Mouse (Mus musculus): Measurements from ENCODE around the gene Fez2. TPM values are rescaled to one million over a fixed set of nuclear protein-coding genes. Genes with fewer than 3 reads are reported as not detected.

Gene Fez2
- total RNA-seq, 2 experiments from 2014 or later: 34.9 to 36.0 TPM

DNA sequence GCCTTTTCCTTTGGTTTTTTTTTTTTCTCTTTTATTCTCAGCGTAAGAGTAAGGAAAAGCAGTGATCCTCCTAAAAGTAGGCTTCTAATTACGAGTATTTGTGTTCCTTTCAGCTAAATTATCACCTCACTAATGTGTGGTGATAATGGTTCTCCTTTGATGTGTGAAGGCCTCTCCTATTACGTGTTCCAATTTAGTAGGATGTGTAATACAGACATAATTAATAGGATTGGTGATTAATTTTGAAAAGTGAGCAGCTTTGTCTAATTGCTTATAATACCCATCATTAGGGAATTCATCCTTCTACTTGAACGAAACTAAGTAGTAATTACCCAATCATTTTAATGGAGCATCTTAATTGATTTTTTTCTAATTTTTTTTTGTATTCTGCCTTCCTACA, 60.2 kb downstream of the Fez2 start:
- TF ChIP-seq CTCF (IDR thresholded peaks at IDR 0.05): no peak
- DNase-seq (ENCODE audit: extremely low spot score in 1 of 2, low spot score in 2 of 2): no peak
- Histone ChIP-seq H3K4me3 (no peak overlapping the region), H3K27ac (no peak overlapping the region)
- intact Hi-C loops (cut with DNase I): no loop called here

DNA sequence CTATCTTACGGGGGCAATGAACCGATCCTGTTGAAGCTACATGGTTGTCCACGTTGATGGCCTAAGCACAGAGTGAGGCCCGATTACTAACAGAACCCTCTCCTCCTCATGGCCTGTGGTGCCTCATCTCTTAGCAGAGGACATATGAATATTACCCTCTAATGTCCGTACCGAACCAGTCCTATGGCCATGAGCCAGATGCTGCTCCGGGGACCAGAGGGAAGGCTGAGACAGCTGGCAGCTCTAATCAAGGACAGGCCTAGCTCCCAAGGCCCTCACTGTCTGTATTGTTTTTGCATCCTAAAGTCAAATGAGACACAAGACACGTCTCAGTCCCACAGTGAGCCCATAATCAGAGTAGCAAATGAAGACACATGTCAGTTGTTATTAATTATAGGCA, 62.3 kb downstream of the Fez2 start:
- no peak for DNase-seq (ENCODE audit: extremely low spot score in 1 of 2, low spot score in 2 of 2)
- no peak overlapping the region for H3K4me3 ChIP-seq
- no peak for TF ChIP-seq CTCF (IDR thresholded peaks at IDR 0.05)
- no peak overlapping the region for H3K27ac ChIP-seq
- intact Hi-C loops (cut with DNase I): no loop called here

DNA sequence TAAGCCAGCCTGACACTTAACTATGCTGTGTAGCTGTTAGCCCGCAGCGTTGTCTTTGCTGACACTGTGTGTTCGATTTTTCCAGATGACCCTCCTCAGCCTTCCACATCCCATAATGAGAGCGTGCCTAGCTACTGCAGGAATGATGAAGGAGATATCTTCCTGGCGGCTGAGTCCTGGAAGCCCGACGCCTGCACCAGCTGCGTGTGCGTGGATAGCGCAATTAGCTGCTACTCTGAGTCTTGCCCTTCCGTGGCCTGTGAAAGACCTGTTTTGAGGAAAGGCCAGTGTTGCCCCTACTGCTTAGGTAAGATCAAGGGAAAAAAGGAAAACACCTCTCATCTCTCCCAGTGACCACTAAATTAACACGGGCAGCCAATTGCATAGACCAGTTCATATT, 63.1 kb downstream of the Fez2 start:
- H3K27ac ChIP-seq: no peak overlapping the region
- TF ChIP-seq CTCF (IDR thresholded peaks at IDR 0.05): no peak
- no peak for DNase-seq (ENCODE audit: extremely low spot score in 1 of 2, low spot score in 2 of 2)
- intact Hi-C loops (cut with DNase I): no loop called here
- H3K4me3 ChIP-seq: no peak overlapping the region

DNA sequence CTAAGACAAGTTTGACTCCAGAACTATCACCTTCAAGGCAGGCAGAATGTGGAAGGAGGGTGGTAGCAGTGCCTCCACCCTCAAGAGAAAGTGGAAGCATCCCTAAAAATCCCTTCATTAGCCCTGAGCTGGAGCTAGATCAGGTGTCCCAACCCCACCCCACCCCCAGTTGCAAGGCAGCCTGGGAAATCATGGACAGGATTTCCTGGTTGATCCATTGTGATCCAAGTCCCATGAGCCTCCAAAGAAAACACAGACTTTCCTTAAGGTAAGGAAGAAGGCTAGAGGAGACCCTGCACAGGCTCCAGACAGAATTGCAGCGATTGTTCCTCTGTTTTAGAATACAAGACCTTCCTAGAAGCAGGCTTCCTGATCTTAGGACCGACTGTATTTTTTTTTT, 63.5 kb downstream of the Fez2 start:
- TF ChIP-seq CTCF (IDR thresholded peaks at IDR 0.05): no peak
- no peak overlapping the region for H3K27ac ChIP-seq

DNA sequence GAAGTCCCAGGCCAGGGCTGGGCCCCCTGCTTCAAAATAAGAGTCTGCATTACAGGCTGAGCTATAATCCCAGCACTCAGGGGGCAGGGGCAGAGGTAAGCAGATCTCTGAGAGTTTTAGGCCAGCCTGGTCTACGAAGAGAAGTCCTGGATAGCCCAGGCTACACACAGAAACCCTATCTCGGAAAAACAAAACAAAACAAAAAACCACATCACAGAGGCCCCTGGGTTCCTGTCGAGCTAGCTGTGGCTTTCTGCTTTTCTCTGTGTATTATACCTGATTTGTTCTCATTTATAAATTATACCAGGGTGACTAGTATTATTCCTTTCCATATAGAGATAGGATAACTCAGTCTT, 65.5 kb downstream of the Fez2 start:
- intact Hi-C loops (cut with DNase I): no loop called here
- TF ChIP-seq CTCF (IDR thresholded peaks at IDR 0.05): no peak
- no peak for DNase-seq (ENCODE audit: extremely low spot score in 1 of 2, low spot score in 2 of 2)
- Histone ChIP-seq H3K27ac (no peak overlapping the region), H3K4me3 (no peak overlapping the region)

More for the DNA sequence above, 63.5 kb downstream of the Fez2 start:
- intact Hi-C loops (cut with DNase I): no loop called here
- no peak overlapping the region for H3K4me3 ChIP-seq
- DNase-seq (ENCODE audit: extremely low spot score in 1 of 2, low spot score in 2 of 2): no peak

DNA sequence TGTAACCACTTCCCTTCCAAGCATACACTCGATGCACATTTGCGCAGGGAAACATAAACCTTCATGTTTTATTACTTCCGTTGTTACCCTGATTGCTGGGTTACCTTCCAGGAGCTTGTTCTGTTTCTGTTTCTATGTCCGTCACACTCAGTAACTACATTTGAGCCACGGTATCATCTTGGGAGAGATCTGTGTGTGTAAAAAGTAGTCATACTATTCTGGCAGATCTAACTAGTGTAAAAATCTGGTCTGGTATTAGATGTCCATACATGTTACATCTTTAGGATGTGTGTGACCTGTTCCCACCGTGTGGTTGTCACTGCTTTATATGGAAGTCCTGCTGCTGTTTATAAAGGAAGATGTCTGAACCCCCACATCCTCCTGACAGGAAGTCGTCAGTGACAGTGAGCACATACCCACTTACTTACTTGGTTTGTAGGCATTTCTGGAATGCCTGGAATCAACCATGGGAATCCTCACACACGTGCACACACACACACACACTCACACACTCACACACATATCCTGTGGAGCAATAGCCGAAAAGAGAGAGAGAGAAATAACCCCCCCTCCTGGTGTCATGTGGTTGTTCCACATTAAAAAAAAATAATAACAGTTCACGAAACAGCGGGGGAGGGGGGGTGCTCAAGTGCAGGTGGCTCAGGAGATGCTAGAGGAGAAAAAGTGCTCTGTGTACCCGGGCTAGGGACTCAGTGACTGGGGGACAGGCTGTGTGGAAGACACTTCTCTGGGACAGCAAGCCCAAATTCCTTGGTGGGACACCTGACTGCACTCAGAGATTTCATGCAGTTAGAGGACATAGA, 66.1 kb downstream of the Fez2 start:
- intact Hi-C loops (cut with DNase I): no loop called here
- TF ChIP-seq CTCF (IDR thresholded peaks at IDR 0.05): no peak
- no peak overlapping the region for H3K4me3 ChIP-seq
- H3K27ac ChIP-seq: no peak overlapping the region
- no peak for DNase-seq (ENCODE audit: extremely low spot score in 1 of 2, low spot score in 2 of 2)

DNA sequence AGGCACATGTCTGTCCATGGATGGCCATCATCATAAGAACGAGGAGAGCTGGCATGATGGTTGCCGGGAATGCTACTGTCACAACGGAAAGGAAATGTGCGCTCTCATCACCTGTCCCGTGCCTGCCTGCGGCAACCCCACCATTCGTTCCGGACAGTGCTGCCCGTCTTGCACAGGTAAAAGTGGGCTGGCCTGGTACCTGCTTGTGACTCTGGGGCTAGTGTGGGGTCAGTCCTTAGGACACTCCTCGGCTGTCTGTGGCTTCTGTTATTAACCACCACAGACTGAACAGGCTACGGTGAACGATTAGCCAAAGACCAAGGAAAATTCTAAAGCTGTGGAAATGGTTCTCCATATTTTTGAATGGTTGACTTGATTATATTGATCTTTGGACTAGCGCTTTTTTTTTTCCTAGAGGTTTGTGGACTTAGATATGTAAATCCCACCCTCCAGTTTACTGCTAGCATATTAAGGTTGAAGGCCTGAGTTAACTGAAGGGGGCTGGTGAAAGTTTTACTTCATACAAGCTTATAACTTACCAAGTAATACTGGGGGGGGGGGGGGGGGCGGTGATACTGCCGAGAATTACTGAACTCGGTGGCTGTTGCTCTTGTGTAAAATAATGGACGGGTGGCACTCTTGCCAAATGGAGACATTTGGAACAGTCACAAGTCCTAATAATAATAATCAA, 70.7 kb downstream of the Fez2 start:
- intact Hi-C loops (cut with DNase I): no loop called here
- TF ChIP-seq CTCF (IDR thresholded peaks at IDR 0.05): no peak
- H3K27ac ChIP-seq: no peak overlapping the region
- DNase-seq (ENCODE audit: extremely low spot score in 1 of 2, low spot score in 2 of 2): no peak
- H3K4me3 ChIP-seq: no peak overlapping the region

DNA sequence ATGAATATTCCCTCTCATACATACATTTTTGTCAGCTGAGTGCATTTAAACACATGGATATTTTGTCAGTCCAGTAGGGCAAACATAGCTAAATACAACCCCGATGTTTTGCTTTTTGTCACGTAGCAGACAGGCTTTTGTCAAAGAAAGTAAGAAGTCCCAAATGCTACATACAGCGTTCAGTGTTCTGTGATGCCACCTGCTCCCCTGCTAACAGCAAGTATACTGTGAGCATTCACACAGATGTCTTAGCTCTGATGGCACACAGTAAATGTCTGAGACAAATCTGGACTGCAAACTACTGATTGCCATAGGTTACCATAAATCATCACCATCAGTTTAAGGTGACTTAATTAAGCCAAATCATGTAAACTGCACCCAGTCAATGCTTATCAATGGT, 74.3 kb downstream of the Fez2 start:
- intact Hi-C loops (cut with DNase I): no loop called here
- Histone ChIP-seq H3K4me3 (no peak overlapping the region), H3K27ac (no peak overlapping the region)
- no peak for DNase-seq (ENCODE audit: extremely low spot score in 1 of 2, low spot score in 2 of 2)
- no peak for TF ChIP-seq CTCF (IDR thresholded peaks at IDR 0.05)

DNA sequence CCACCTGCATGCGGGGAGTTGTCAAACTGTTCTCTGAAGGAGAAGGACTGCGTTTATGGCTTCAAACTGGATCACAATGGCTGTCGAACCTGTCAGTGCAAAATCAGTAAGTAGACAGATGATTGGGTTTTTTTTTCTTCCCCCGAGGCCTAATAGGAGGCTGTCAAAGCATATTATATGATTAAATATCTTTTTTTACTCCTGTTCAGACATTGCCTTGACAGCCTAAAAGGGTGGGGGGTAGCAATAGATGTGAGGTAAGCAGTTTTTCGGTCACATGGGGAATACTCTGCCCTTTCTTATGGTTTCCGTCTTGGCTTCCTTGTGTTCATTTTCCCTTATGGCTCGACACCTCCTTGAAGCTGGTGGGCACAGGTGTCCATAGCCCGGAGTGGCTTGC, 82.7 kb downstream of the Fez2 start:
- Histone ChIP-seq H3K4me3 (no peak overlapping the region), H3K27ac (no peak overlapping the region)
- DNase-seq (ENCODE audit: extremely low spot score in 1 of 2, low spot score in 2 of 2): no peak
- intact Hi-C loops (cut with DNase I): no loop called here
- no peak for TF ChIP-seq CTCF (IDR thresholded peaks at IDR 0.05)

DNA sequence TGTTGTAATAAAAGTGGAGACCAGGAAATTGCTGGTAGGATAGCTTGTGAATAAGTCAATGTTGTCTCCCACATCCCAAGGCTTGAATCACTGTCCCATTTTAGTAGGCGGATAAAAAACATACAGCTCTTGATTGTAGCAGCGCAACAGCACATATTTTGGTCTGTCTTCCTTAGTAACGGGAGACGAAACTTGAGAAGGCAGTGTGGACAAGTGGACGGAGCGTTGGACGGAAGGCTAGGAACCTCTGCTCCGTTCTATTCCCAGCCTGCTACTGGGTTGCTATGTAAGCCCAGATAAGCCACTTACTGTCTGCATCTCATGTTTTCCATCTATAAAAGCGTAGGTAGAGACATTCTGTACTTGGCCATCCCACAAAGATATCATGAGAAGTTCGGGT, 84.7 kb downstream of the Fez2 start:
- intact Hi-C loops (cut with DNase I): no loop called here
- H3K27ac ChIP-seq: no peak overlapping the region
- no peak for DNase-seq (ENCODE audit: extremely low spot score in 1 of 2, low spot score in 2 of 2)
- no peak overlapping the region for H3K4me3 ChIP-seq
- no peak for TF ChIP-seq CTCF (IDR thresholded peaks at IDR 0.05)

DNA sequence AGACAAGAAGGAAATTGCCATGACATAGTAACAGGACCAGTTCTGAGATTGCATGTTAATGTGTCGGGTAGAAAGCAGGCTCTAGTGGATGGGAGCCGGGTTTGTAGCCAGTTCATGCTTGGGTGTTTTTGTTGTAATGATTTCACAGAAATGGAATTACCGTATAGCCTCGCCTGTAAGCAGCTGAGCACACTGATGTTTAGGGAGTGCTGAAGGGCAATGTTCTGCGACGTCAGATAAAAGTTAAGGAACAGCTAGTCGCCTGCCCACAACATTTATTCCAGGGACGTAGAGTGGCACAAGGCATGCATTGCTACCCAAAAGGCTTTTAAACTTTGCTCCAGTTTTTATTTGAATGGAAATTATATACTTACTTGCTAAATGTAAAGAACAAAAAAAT, 86.5 kb downstream of the Fez2 start:
- no peak for TF ChIP-seq CTCF (IDR thresholded peaks at IDR 0.05)
- intact Hi-C loops (cut with DNase I): no loop called here
- no peak overlapping the region for H3K4me3 ChIP-seq
- H3K27ac ChIP-seq: no peak overlapping the region
- DNase-seq (ENCODE audit: extremely low spot score in 1 of 2, low spot score in 2 of 2): no peak

DNA sequence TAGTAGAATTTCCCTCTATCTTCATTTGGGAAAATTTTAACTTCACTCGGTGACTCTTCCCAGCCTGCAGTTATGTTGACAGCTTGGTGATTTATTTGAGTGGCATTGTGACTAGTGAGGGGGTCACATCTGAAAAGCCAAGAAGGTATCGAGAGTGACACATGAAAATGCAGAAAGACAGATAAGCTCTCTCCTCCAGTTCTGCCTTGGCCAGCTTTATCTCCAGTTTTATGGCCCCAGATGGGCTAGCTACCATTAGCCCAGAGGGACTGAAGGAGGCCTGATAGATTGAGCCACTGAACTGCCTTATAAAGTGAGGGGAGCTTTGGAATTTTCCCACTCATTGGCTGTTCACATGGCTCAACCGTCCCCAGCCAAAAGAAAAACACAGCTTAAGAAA, 89.7 kb downstream of the Fez2 start:
- intact Hi-C loops (cut with DNase I): no loop called here
- Histone ChIP-seq H3K27ac (no peak overlapping the region), H3K4me3 (no peak overlapping the region)
- DNase-seq (ENCODE audit: extremely low spot score in 1 of 2, low spot score in 2 of 2): no peak
- no peak for TF ChIP-seq CTCF (IDR thresholded peaks at IDR 0.05)

DNA sequence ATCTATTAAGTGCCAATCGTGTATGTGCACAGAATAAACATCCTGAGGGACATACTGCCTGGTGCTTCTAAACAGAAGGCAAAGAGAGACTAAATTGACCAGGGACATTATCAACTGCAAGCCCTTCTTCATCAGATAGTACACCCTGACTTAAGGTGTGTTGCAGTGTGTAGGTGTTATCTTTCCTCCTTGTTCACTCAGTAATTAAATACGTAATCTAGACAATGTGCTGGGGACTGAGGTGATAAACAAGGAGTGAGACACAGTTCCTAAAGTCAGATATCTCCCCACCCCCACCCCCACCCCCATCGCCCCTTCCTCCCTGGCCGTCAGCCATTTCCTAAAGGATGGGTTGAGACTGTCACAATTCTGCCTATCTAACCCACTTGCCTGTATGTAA, 90.8 kb downstream of the Fez2 start:
- intact Hi-C loops (cut with DNase I): no loop called here
- H3K27ac ChIP-seq: no peak overlapping the region
- H3K4me3 ChIP-seq: no peak overlapping the region
- no peak for DNase-seq (ENCODE audit: extremely low spot score in 1 of 2, low spot score in 2 of 2)
- no peak for TF ChIP-seq CTCF (IDR thresholded peaks at IDR 0.05)

Data from left cerebral cortex, adult 2 months (tissue).